Mouse (Mus musculus): ENCODE measurements around the gene Cacna1d. TPM values are rescaled to one million over a fixed set of nuclear protein-coding genes. Genes with fewer than 3 reads are reported as not detected.

Cacna1d gene
- polyA plus RNA-seq, 1 experiment from 2014 or later: 1.2 TPM

Other genes starting within 250 kb of the Cacna1d start
- 30.5 and 31.7 TPM in 2 replicates for gene Dcp1a, start 11.9 kb downstream of the Cacna1d start, polyA plus RNA-seq (2016; fragmentation: Nextera tagmentation; extraction: Ambion mirVana)
- 285 and 314 TPM in 2 replicates for gene Tkt, start 56.9 kb upstream of the Cacna1d start, polyA plus RNA-seq (2016; fragmentation: Nextera tagmentation; extraction: Ambion mirVana)
- gene Prkcd, start 134.8 kb upstream of the Cacna1d start, polyA plus RNA-seq (2016; fragmentation: Nextera tagmentation; extraction: Ambion mirVana): 28.7 and 35.4 TPM in 2 replicates
- 13.0 and 13.6 TPM in 2 replicates for gene Rft1, start 162.9 kb upstream of the Cacna1d start, polyA plus RNA-seq (2016; fragmentation: Nextera tagmentation; extraction: Ambion mirVana)
- 17.8 and 20.8 TPM in 2 replicates for gene Sfmbt1, start 223.4 kb upstream of the Cacna1d start, polyA plus RNA-seq (2016; fragmentation: Nextera tagmentation; extraction: Ambion mirVana)